Mouse (Mus musculus) monocyte, adult 5-6 weeks (primary cell): ENCODE measurements around the gene C2cd4c. TPM values are rescaled to one million over a fixed set of nuclear protein-coding genes. Genes with fewer than 3 reads are reported as not detected.

Source experiments
- ATAC-seq: fragments of 153-309, 156-312 bp; replicated peaks from 2 replicates; pipeline ENCODE4 v1.8.0; 2017; ENCODE audit warnings: mild to moderate bottlenecking; ENCODE audit not compliant: low TSS enrichment, insufficient number of reproducible peaks, severe bottlenecking, poor library complexity, low FRiP score
- total RNA-seq: library from RNA; stranded (forward); fragments of 200-1000, 200-491, 200-594 nt; gene quantifications from 3 replicates; pipeline ENCODE4 v1.2.3, GENCODE M21; 2017

Gene C2cd4c
- total RNA-seq, 1 experiment from 2014 or later: not detected

- no peak for ATAC-seq
Measured at GRCm38 (mm10) chr10:79615860-79616259, 2.0 kb upstream of the C2cd4c start.

GRCm38 (mm10) chr10:79614305-79614643, 449 bp upstream of the C2cd4c start:
- ATAC-seq: no peak

- ATAC-seq: no peak
Measured at GRCm38 (mm10) chr10:79612192-79613135, 1.4 kb downstream of the C2cd4c start.

- no peak for ATAC-seq
Measured at GRCm38 (mm10) chr10:79611296-79611695, 2.5 kb downstream of the C2cd4c start.

DNA sequence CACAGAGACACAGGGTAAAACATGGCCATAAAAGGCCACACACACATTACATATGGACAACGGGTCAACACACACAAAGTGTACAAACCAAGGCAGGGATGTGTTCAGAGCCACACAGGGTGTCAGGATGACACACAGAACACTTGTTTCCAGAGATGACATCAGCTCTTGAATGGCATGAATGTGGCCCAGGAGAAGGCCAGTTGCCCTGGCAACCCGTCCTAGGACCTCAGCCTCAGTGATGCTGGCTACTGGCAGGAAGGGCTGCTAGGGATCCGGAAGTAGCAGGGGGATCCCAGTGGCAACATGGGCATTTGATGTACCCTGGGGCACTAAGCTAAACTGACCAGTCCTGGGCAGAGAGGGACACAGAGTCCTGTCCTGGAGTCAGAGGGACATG, 4.5 kb downstream of the C2cd4c start:
- no peak for ATAC-seq

GRCm38 (mm10) chr10:79607892-79608291, 5.9 kb downstream of the C2cd4c start:
- no peak for ATAC-seq

- ATAC-seq: no peak
Measured at GRCm38 (mm10) chr10:79606537-79606936, 7.3 kb downstream of the C2cd4c start.

DNA sequence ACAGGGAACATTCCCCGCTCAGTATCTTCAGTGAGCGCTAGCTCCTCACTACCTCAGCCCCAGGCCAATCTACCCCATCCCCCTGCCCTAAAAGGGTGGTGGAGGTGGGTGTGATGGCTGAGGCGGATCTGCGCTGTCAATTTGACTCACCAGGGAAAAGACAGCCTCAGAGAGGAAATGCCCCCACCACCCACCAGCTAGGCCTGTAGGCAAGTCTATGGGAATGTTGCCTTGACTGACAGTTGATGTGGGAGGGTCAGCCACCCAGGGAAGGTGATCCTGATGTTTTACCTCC, 15.9 kb downstream of the C2cd4c start:
- ATAC-seq: no peak

DNA sequence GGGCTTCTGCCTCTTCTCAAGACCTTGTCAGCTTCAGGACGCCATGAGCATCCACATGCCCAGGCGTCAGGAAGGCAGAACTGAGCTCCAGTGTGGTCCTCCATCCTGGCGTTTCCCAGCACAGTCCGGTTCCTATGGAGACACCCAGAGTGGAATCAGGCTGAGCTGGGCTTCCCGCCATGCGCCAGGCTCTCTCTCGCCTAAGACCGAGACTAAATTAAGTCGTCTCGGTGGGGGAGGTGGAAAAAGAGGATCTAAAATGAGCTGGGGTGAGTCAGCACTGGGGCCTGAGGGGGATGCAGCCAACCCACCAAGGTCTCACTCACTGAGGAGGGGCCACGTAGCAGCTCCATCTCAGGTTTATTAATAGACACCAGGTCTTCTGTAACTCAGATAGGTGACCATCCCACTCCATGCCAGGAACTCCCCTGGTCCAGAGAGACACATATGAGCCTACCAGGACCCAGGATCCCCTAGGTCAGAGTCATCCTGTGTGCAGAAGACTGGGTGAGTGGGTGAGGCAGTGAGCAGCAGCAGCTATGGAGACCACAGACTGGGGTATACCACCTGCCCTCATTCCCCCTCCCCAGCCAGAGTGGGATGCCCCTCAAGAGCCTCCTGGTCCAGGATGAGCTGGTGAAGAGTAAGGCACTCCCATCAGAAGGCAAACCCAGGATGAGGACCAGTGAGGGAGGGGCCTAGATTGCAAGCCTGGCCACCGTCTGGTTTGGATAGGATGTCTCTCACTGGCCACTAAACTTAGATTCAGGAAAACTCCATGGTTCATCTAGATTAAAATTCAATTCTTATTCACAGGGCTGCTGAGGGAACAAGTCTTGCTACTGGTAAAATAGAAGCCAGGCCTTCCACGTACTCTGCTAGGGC, 16.5 kb downstream of the C2cd4c start:
- no peak for ATAC-seq

DNA sequence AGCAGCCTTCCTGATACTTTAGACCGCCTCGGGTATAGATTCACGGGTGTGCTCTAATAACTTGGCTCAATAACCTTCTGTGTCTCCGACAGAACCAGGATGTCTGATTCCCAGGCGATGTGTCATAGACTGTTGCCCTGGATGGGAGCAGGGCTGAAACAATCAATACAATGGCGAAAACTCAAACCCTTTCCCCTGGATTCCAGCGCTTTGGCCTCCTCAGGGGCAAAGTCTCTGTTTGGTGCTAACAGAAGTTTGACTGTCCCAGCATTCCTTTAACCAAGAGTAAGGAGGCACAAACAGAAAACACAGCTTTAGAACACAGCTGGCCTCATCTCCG, 18.3 kb downstream of the C2cd4c start:
- ATAC-seq: no peak

DNA sequence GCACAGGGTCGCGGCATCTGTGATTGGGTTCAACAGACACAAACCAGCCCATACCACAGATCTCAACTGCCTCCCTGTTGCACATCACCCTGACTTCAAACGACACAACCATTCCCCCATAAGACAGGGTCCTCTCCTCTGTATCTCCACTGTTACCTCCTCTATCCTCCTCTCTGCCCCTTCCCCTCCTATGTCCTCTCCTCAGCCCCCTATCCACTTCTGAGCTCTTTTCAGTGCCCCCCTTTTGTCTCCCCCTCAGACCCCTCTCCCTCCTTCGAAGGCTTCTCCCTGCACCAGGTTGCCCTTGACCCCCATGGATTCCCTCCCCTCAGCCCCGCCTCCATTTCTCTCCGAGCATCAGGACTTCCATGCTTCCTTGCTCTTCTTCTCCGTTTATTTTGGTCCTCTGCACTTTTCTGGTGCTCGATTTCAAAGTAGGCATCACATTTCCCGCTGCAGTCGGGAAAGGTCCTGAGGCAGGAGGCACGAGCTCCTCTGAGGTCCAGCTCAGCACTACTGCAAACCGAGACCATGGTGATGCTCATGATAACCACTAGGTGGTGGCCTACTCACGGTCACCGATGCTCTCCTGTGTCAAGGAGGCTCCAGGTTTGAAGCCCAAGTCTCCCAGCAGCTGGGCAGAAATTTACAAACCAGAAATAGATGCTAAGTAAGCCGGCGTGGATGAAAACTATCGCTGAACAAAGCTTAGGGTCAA, 18.8 kb downstream of the C2cd4c start:
- peak; percentile 79 for ATAC-seq

- ATAC-seq: no peak
Measured at GRCm38 (mm10) chr10:79594111-79594510, 19.7 kb downstream of the C2cd4c start.

DNA sequence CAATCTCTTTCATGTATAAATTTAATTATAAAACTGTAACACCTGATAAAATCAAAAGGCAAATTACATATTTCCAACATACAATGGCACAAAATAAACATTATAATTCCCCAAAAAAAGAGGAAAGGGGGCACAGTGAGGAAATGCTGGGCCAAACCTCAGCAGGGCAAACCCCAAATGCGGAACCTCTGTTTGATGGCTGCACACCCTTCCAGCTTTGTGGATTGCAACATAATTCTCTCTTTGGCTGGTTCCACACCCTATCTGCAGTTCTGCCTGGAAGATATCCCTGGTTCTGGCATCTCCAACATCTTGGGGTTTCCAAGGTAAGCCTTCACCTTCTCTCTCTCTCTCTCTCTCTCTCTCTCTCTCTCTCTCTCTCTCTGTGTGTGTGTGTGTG, 23.1 kb downstream of the C2cd4c start:
- ATAC-seq: peak; percentile 54; the same call in 1 of the 2 replicates

DNA sequence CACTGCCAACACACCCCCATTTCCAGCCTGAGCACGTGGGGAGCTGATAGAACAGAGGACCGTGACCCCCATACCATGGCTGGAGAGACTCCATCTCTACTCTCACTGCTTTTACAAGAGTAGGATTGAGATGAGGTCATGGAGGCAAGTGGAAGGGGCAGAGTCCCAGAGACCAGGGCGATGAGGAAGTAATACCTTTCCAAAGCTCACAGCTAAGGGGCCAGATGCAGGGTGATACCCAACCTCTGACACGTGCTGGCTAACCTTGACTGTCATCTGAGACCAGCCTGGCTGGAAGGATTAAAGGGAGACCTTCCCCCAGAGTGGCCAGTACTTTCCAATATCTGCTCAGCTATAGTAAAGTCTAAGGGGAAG, 26.1 kb downstream of the C2cd4c start:
- ATAC-seq: no peak

DNA sequence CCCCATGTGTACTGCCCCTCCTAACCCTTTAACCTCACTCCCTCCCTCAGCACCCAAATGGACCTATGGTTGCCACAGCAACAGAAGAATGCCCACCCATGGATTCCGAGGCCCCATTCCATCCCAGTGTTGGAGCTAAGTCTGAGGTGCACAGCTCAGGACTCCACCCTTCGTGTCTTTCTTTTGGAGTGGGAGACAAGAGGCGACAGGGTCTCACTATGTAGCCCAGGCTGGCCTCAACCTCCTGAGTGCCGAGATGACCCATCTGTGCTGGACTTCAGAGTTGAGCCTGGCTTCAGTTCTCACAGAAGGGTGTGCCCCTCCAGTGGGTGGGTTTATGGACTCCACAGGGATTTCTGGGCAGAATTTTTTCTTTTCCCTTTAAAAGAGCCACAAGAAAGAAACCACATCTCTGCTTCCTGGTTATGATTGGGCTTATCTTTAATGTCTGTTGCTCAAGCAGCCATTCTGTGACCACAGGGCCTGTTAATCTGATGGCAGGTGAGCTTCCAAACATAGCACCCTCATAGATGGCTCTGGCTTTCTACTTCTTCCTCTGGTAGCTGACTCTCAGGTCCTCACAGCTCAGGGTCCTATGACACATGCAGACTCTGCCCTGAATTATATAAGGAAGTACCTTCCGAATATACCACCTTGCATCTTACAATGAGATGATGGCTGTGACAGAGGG, 26.6 kb downstream of the C2cd4c start, which contains the start of gene Theg:
Gene Theg (minus strand): TSS at position 271 of the 691 bp plus-strand sequence.
- no peak for ATAC-seq

DNA sequence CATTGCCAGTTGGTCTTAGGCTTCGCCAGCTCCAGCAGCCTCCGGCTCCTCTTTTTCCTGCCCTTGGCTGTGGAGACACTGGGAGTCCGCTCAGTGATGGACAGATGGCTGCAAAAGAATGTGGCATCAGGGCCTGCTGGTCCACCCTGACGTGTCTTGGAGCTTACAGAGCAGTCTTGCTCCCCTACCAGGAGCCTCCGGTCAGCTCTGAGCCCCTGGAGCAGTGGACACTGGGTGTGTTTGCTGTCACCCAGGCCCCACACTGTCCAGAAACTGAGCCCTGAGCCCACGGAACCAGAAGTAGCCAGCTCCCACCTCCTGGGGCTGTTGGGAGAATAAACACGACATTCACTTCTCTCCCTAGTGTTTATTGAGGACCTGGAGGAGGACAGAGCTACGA, 27.6 kb downstream of the C2cd4c start:
- ATAC-seq: no peak

DNA sequence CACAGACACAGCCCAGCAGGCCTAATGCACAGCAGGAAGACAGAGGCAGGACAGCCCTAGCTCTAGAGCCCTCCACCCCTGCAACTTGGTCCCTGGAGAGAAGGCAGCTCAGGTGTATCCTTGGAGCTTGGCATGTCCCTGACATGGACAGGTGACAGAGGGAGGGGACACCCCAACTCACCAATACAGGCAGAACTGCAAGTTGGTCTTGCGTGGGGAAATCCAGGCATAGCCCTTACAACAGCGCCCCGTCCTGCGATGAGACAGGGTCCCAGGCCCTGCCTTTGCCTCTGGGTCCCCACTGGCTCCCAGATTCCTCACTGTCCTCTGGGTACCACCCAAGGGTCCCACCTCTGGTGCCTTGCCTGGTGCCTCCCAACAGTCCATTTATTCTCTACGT, 28.1 kb downstream of the C2cd4c start:
- ATAC-seq: no peak; the same call in 1 of the 2 replicates

DNA sequence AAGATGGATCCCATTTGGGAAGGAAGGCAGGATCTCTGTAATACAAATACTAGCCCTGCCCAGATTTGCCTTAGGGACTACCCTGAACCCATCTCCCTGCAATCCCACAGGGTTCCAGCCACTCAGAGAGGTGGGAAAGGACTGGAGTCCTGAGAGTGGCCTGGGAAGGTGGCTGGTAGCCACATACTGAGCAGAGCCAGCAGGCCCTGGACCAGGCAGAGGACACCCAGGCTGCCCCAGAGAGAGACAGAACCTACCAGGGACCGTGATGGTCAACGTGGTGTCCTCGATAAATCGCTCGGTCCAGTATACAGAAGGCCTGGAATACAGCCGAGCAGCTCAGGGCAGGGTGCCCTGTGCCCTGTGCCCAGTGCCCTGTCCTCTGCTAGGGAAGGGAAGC, 28.7 kb downstream of the C2cd4c start:
- ATAC-seq: no peak

- no peak for ATAC-seq
Measured at GRCm38 (mm10) chr10:79584426-79584825, 29.4 kb downstream of the C2cd4c start.
